Mouse (Mus musculus) spleen, adult 2 months (tissue): ENCODE data around the gene Pkd1.

Source experiments
- CTCF ChIP-seq: fragments of 200-500 bp; IDR thresholded peaks from 2 replicates; pipeline ENCODE4 v1.5.1; 2011; ENCODE audit warnings: mild to moderate bottlenecking, inconsistent platforms; ENCODE audit not compliant: insufficient read depth, insufficient read length, insufficient replicate concordance; ENCODE audit errors: extremely low read depth
- POLR2A ChIP-seq: fragments of 200-500 bp; IDR thresholded peaks from 2 replicates; pipeline ENCODE4 v1.6.1; 2011; ENCODE audit warnings: low read depth, low read length, inconsistent platforms

DNA sequence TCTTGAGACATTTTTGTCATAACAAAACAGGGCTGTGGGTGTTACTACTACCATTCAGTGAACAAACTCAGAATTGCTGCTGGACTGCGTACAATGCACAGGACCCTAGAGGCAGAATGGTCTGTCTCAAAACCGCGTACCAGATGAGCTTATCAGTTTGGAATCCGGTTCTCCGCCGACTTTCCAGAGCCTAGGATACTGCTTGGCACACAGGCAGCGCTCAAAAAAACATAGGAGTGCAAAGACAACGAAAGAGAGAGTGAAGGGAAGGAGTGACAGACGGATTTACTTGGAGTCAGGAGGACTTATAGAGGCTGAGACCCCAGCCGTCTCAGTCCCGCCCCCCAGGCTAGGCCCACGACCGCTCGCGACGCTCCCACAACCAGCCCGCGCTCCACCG is 22.3 kb upstream of the Pkd1 start:
- TF ChIP-seq CTCF = no peak
- no peak for TF ChIP-seq POLR2A
